Mouse (Mus musculus) cortical plate, adult 2 months (tissue): ENCODE data around the gene Mrto4.
A peak's percentile ranks its signal among the peaks of the same experiment; 100 is the strongest.

Experiments used
- CTCF ChIP-seq: fragments of 200-500 bp; IDR thresholded peaks from 2 replicates; pipeline ENCODE4 v1.5.1; 2011; ENCODE audit warnings: mild to moderate bottlenecking, control low read depth, low read length; ENCODE audit not compliant: insufficient read depth; ENCODE audit errors: extremely low read depth
- POLR2A ChIP-seq: fragments of 200-500 bp; IDR thresholded peaks from 2 replicates; pipeline ENCODE4 v1.6.1; 2011; ENCODE audit warnings: mild to moderate bottlenecking, low read length, control low read depth; ENCODE audit not compliant: insufficient read depth; ENCODE audit errors: extremely low read depth

GRCm38 (mm10) chr4:139351931-139352711, at the start of gene Mrto4, which contains the start of the genes Emc1 and Ubr4:
- peak; percentile 64; the same call in 1 of the 2 replicates for TF ChIP-seq POLR2A
- no peak for TF ChIP-seq CTCF
